Mouse (Mus musculus): ENCODE results near the gene Gm11077. TPM values are rescaled to one million over a fixed set of nuclear protein-coding genes. Genes with fewer than 3 reads are reported as not detected.

The Gm11077 gene
- total and polyA plus RNA-seq, 2 experiments from 2014 or later: not detected

DNA sequence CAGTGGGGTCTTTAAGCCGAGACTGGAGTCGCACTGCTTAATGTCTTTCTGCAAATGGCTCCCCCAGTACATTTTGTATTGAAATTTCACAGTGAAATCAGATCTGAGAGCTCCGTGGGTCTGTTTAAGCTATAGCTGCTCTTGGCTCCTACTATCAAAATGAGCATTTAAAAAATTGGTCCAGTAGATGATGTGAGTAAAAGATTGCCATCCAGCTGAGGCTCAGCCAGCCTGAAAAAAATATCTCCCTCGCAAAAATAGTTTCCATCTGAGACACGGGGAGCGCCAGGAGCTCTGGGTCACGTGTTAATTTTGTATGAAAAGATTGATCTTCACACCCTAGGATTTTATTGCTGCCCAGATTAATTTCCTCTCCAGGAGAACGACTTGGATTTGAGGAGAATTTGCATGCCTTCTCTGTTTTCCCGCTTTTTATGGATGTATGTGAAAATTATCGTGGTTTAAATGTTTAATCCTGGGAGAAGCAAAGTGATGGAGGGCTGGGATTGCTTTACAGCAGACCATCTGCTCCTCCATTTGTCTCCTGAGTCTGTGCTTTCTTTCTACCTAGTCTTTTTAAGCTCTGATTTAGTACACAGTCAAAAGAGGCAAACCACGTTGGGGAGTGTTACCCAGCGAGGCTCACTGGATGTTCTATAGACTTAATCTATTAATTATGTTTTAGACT is 32.7 kb upstream of the Gm11077 start:
- no peak overlapping the region for H3K4me3 ChIP-seq (ENCODE audit: low read depth, low read length)
- no peak for DNase-seq (ENCODE audit: low spot score)
- H3K9me3 ChIP-seq (ENCODE audit: low read length): no peaks in the 10 kb centered on the region
- H3K4me2 ChIP-seq (ENCODE audit: low read depth, low read length, poor library complexity, severe bottlenecking): no peak overlapping the region
- H3K4me1 ChIP-seq (ENCODE audit: insufficient read depth, low read length): no peaks in the 10 kb centered on the region
- H3K27me3 ChIP-seq (ENCODE audit: insufficient read depth, low read length): no peaks in the 10 kb centered on the region
- WGBS: 46% methylated on average over 12 of the region's 12 CpGs
- H3K27ac ChIP-seq (ENCODE audit: low read depth, low read length): no peak overlapping the region
- no peaks in the 10 kb centered on the region for H3K36me3 ChIP-seq (ENCODE audit: insufficient read depth, low read length)
- TF ChIP-seq CTCF (IDR thresholded peaks at IDR 0.05): no peak
- no peak overlapping the region for H3K9ac ChIP-seq (replicated peaks; ENCODE audit: low read length, poor library complexity, severe bottlenecking)
- no peak for ATAC-seq (ENCODE audit: low FRiP score)

DNA sequence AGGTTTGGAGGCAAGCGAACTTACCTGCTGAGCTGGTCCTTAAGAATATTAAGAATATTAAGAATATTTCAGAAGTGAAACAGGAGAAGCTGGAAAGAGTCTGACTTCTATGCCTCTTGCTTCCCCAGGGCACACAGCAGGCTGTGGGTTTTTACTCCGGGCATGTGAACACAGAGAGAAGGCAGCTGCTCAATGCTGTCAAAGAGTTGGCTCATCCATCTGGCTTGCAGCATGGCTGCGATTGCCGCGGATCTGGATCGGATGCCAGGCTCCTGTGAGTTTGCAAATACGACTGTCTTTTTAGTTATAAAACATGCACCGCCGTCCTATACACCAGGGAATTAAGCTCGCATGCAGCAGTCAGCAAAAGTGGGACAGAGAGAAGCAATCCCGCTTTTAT is 31.1 kb upstream of the Gm11077 start:
- no peaks in the 10 kb centered on the region for H3K4me1 ChIP-seq (ENCODE audit: insufficient read depth, low read length)
- 78% methylated on average over 11 of the region's 11 CpGs for WGBS

DNA sequence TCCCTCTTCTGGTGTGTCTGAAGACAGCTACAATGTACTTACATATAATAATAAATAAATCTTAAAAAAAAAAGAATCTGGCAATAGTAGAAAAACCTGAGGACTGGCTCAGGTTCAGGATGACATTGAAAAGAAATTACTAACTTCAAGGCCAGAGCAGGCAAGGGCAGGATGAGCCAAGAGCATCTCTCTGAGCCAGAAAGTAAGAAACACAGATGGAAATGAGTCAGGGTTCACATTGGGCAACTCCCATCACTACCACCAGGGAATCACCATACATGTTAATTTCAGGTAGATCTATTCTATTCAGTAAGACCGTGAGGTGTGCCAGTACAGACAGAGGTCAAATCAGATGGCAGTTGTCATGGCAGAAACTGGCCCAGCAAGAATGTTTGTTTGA is 30.5 kb upstream of the Gm11077 start:
- WGBS: 92% methylated on average over 1 of the region's 1 CpGs
- TF ChIP-seq CTCF (IDR thresholded peaks at IDR 0.05): no peak
- H3K9me3 ChIP-seq (ENCODE audit: low read length): no peaks in the 10 kb centered on the region

More for the DNA sequence above, 31.1 kb upstream of the Gm11077 start:
- DNase-seq (ENCODE audit: low spot score) (peak; percentile 71), ATAC-seq (ENCODE audit: low FRiP score) (peak; percentile 52; the same call in 1 of the 2 replicates)
- no peak for TF ChIP-seq CTCF (IDR thresholded peaks at IDR 0.05)
- no peaks in the 10 kb centered on the region for H3K36me3 ChIP-seq (ENCODE audit: insufficient read depth, low read length)
- H3K27ac ChIP-seq (ENCODE audit: low read depth, low read length): no peak overlapping the region
- no peak overlapping the region for H3K4me2 ChIP-seq (ENCODE audit: low read depth, low read length, poor library complexity, severe bottlenecking)
- no peak overlapping the region for H3K9ac ChIP-seq (replicated peaks; ENCODE audit: low read length, poor library complexity, severe bottlenecking)
- H3K9me3 ChIP-seq (ENCODE audit: low read length): no peaks in the 10 kb centered on the region
- H3K27me3 ChIP-seq (ENCODE audit: insufficient read depth, low read length): no peaks in the 10 kb centered on the region
- H3K4me3 ChIP-seq (ENCODE audit: low read depth, low read length): no peak overlapping the region

DNA sequence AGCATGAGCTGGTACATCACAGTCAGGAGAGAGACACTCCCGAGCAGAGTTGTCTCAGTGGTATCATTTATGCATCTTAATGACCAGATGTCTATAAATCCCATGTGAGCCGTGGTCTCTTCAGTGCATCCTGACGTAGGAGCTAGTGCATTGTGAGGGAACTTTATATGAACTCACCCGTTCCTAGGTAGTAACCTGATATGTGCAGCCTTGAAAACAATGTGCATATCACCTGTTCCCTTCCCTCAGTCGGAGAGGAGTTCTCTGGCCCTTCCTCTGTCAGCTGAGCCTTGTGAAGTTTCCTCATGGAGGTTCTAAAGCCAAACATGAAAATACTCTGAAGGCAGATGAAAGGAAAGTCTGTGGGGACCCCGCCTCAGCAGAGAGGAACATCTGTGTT is 27.8 kb upstream of the Gm11077 start:
- H3K4me2 ChIP-seq (ENCODE audit: low read depth, low read length, poor library complexity, severe bottlenecking): no peak overlapping the region
- ATAC-seq (ENCODE audit: low FRiP score) (no peak), DNase-seq (ENCODE audit: low spot score) (no peak)
- no peak overlapping the region for H3K4me3 ChIP-seq (ENCODE audit: low read depth, low read length)
- no peaks in the 10 kb centered on the region for H3K27me3 ChIP-seq (ENCODE audit: insufficient read depth, low read length)
- H3K36me3 ChIP-seq (ENCODE audit: insufficient read depth, low read length): no peaks in the 10 kb centered on the region
- no peak overlapping the region for H3K27ac ChIP-seq (ENCODE audit: low read depth, low read length)
- H3K4me1 ChIP-seq (ENCODE audit: insufficient read depth, low read length): no peaks in the 10 kb centered on the region
- no peaks in the 10 kb centered on the region; the same call in 1 of the 2 replicates for H3K9me3 ChIP-seq (ENCODE audit: low read length)
- TF ChIP-seq CTCF (IDR thresholded peaks at IDR 0.05): no peak
- 86% methylated on average over 6 of the region's 6 CpGs for WGBS
- no peak overlapping the region for H3K9ac ChIP-seq (replicated peaks; ENCODE audit: low read length, poor library complexity, severe bottlenecking)

More for the DNA sequence above, 30.5 kb upstream of the Gm11077 start:
- Histone ChIP-seq H3K27me3 (ENCODE audit: insufficient read depth, low read length) (no peaks in the 10 kb centered on the region), H3K9ac (replicated peaks; ENCODE audit: low read length, poor library complexity, severe bottlenecking) (no peak overlapping the region), H3K27ac (ENCODE audit: low read depth, low read length) (no peak overlapping the region), H3K36me3 (ENCODE audit: insufficient read depth, low read length) (no peaks in the 10 kb centered on the region), H3K4me3 (ENCODE audit: low read depth, low read length) (no peak overlapping the region), H3K4me2 (ENCODE audit: low read depth, low read length, poor library complexity, severe bottlenecking) (no peak overlapping the region), H3K4me1 (ENCODE audit: insufficient read depth, low read length) (no peaks in the 10 kb centered on the region)
- DNase-seq (ENCODE audit: low spot score) (no peak), ATAC-seq (ENCODE audit: low FRiP score) (no peak)

DNA sequence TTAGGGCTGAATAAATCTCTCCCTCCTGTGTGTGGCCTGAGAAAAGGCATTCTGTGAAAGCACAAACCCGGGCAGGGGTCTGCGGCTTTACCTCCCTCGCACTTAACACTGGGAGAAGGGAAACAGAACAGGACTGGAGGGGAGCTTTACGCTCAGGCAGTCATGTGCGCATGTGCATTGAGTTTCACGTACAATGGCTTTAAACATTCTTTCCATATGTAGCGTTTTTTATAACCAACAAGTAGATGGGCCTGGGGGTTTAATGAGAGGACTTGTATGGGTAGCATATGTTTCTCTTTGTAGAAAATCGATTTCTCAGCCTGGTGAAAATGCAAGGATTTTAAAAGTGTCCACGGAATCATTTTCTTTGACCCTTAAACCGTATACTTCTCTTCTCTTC is 24.0 kb upstream of the Gm11077 start:
- DNase-seq (ENCODE audit: low spot score): no peak
- no peaks in the 10 kb centered on the region for H3K27me3 ChIP-seq (ENCODE audit: insufficient read depth, low read length)
- H3K4me2 ChIP-seq (ENCODE audit: low read depth, low read length, poor library complexity, severe bottlenecking): no peak overlapping the region
- H3K27ac ChIP-seq (ENCODE audit: low read depth, low read length): no peak overlapping the region
- ATAC-seq (ENCODE audit: low FRiP score): no peak
- H3K36me3 ChIP-seq (ENCODE audit: insufficient read depth, low read length): no peaks in the 10 kb centered on the region
- WGBS: 80% methylated on average over 10 of the region's 10 CpGs
- TF ChIP-seq CTCF (IDR thresholded peaks at IDR 0.05): no peak
- H3K4me1 ChIP-seq (ENCODE audit: insufficient read depth, low read length): no peaks in the 10 kb centered on the region
- H3K4me3 ChIP-seq (ENCODE audit: low read depth, low read length): no peak overlapping the region
- H3K9me3 ChIP-seq (ENCODE audit: low read length): no peaks in the 10 kb centered on the region; the same call in 1 of the 2 replicates
- no peak overlapping the region for H3K9ac ChIP-seq (replicated peaks; ENCODE audit: low read length, poor library complexity, severe bottlenecking)

DNA sequence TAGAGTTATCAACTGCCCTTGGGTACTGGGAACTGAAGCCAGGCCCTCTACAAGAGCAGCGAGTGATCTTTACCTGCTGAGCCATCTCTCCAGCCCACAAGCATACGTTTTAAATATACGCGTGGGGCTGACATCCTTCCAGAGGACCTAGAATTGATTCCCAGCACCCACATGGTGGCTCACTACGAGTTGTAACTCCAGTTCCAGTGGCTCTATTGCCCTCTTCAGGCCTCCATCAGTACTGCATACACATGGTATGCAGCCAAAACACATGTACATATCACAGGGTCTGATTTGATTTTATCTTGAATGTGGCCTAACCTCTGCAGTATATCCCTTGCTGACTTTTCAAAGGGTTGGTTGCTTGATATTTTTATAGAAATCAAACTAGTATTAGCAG is 23.0 kb upstream of the Gm11077 start:
- Histone ChIP-seq H3K9me3 (ENCODE audit: low read length) (no peaks in the 10 kb centered on the region; the same call in 1 of the 2 replicates), H3K36me3 (ENCODE audit: insufficient read depth, low read length) (no peaks in the 10 kb centered on the region), H3K4me1 (ENCODE audit: insufficient read depth, low read length) (no peaks in the 10 kb centered on the region), H3K4me3 (ENCODE audit: low read depth, low read length) (no peak overlapping the region), H3K4me2 (ENCODE audit: low read depth, low read length, poor library complexity, severe bottlenecking) (no peak overlapping the region), H3K9ac (replicated peaks; ENCODE audit: low read length, poor library complexity, severe bottlenecking) (no peak overlapping the region), H3K27ac (ENCODE audit: low read depth, low read length) (no peak overlapping the region), H3K27me3 (ENCODE audit: insufficient read depth, low read length) (no peaks in the 10 kb centered on the region)
- TF ChIP-seq CTCF (IDR thresholded peaks at IDR 0.05): no peak
- WGBS: 88% methylated on average over 5 of the region's 5 CpGs
- no peak for DNase-seq (ENCODE audit: low spot score)
- no peak for ATAC-seq (ENCODE audit: low FRiP score)
